Mouse (Mus musculus): ENCODE data around the gene Susd4.
A peak's percentile ranks its signal among the peaks of the same experiment; 100 is the strongest.

Gene Susd4

DNA sequence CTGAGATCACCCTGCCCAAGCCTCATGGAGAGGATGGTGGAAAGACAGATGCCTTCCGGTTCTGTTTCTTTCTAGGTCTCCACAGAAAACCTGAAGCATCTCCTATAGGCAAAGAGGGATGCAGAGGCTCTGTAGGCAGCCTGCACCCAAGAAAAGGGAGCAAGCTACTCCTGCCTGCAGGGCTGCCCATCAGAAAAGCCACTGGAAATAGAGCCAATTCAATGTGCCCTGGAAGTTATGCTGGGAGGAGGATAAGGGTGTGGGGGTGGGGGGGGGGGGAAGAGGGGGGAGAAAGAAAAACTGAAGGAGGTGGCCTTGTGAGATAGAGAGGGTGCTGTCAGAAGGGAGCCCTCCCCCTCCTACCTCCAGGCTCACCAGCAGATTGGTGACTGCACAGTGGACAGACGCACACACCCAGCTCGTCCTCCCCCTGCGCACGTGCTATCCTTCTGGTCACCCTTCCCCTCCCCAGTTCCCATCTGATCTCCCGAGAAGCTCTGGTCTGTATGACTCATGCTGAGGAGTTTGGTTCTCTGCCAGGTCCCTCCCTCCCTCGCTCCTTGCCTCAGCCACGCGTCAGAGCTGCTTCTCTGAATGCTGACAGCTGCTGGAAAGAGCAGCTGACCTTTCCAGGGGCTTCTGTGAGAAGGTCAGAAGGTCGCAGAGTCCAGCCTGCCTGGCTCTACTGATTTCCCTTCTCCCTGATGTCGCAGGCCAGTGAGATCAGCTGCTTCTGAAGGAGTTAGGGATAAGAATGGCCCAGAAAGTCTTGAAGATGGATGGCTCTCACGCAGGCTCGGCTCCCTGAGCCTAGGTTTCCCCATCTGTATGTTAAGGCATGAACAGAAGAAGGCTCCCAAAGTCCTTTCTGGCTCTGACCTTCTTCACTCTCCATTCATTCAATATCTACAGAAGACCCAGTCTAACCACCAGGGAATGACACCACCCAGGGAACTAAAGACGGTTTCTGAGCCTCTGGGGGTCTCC is 144.7 kb downstream of the Susd4 start:
- DNase-seq (ENCODE audit: low read depth, low spot score): peak; percentile 1
- H3K36me3 ChIP-seq (ENCODE audit: control insufficient read depth, insufficient read depth, low read length, poor library complexity, severe bottlenecking): no peaks in the 10 kb centered on the region

DNA sequence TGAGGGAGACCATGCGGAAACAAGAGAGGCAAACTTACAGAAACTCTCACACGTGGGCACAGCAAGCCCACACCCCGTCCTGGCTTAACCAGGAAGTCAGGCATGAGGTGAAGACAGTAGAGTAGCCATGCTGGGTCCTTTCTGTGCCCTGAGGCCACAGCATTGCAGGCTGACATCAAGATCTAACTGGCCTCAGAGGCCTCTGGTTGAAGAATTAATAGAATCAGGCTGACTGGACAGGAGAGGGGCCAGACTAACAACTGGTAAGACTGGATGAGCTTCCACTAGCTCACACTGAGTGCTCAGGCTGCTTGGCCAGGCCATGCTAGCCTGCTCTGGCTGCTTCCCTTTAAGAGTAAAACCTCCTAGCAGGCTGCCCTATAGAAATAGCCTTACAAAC is 145.4 kb downstream of the Susd4 start:
- Histone ChIP-seq H3K27me3 (ENCODE audit: control insufficient read depth, insufficient read depth, low read length, poor library complexity, severe bottlenecking) (no peaks in the 10 kb centered on the region), H3K36me3 (ENCODE audit: control insufficient read depth, insufficient read depth, low read length, poor library complexity, severe bottlenecking) (no peaks in the 10 kb centered on the region)
- DNase-seq (ENCODE audit: low read depth, low spot score): no peak

More for the DNA sequence above, 144.7 kb downstream of the Susd4 start:
- H3K27me3 ChIP-seq (ENCODE audit: control insufficient read depth, insufficient read depth, low read length, poor library complexity, severe bottlenecking): no peaks in the 10 kb centered on the region

DNA sequence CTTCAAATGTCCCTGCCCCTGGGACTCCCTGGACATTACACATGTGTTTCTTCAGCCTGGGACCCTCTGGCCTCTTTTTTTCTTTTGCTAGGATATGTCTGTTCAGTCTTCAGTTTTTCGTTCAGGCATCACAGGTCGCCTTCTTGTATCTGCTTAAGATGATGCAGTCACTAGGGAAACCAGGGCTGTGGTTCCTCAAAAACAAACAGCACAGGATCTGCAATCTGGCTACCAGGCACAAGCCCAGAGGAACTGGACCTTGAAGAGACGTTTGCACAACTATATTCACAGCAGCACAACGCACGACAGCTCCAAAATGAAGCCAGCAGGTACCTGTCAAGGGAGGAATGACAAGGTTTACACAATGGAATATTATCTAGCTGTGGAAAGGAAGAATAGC is 145.9 kb downstream of the Susd4 start:
- H3K27me3 ChIP-seq (ENCODE audit: control insufficient read depth, insufficient read depth, low read length, poor library complexity, severe bottlenecking): no peaks in the 10 kb centered on the region
- no peak for DNase-seq (ENCODE audit: low read depth, low spot score)
- H3K36me3 ChIP-seq (ENCODE audit: control insufficient read depth, insufficient read depth, low read length, poor library complexity, severe bottlenecking): no peaks in the 10 kb centered on the region

DNA sequence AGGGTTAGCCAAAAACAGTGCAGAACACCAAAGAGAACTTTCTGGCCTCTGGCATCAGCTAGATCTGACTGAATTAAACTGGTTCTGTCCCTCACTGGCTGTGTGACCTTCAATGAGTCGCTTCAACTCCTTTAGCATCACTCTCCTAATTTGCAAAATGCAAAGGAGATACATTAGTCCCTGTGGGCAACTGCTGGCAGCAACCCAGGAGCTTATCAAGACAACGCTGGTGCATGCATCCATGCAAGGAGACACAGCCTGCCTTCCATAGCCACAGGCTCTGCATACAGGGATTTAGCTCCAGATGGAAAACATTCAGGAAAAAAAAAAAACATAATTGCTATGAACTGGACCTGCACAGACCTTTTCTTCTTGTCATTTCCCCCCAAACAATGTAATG is 148.9 kb downstream of the Susd4 start:
- no peak for DNase-seq (ENCODE audit: low read depth, low spot score)
- no peaks in the 10 kb centered on the region for H3K27me3 ChIP-seq (ENCODE audit: control insufficient read depth, insufficient read depth, low read length, poor library complexity, severe bottlenecking)

DNA sequence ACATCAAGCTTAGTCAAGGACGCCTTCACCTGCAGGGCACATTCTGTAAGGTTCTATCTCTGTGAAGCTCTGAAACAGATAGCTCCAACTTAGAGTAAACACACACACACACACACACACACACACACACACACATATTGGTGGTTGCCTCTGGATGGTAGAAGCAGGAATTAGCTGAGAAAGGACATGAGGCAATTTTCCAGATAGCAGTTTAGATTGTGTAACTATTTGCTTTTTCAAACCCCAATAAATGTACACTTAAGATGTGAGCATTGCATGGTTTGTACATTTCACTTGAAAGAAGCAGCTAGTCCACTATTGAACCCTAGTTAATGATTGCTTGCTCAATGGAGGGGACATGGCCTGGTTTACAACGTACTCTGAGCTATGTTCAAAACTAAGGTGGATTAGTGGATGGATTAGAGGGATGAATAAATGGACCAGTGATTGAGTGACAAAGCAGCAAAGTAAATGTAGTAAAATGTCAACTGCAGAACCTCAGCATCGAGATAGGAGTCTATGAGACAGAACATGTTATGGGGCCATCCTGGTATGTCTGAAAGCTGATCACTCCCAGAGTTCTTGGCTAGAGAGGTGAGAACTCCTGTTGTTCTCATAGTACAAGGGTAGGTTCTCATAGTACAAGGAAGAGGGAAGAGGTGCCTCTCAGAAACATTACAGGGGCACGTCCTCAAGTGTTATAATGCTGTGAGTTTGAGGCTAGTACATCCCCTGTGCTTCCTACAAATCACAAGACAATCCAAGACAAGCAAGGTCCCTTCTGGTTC is 150.7 kb downstream of the Susd4 start:
- H3K27me3 ChIP-seq (ENCODE audit: control insufficient read depth, insufficient read depth, low read length, poor library complexity, severe bottlenecking): no peaks in the 10 kb centered on the region
- DNase-seq (ENCODE audit: low read depth, low spot score): no peak
- no peaks in the 10 kb centered on the region for H3K36me3 ChIP-seq (ENCODE audit: control insufficient read depth, insufficient read depth, low read length, poor library complexity, severe bottlenecking)

More for the DNA sequence above, 148.9 kb downstream of the Susd4 start:
- H3K36me3 ChIP-seq (ENCODE audit: control insufficient read depth, insufficient read depth, low read length, poor library complexity, severe bottlenecking): no peaks in the 10 kb centered on the region

DNA sequence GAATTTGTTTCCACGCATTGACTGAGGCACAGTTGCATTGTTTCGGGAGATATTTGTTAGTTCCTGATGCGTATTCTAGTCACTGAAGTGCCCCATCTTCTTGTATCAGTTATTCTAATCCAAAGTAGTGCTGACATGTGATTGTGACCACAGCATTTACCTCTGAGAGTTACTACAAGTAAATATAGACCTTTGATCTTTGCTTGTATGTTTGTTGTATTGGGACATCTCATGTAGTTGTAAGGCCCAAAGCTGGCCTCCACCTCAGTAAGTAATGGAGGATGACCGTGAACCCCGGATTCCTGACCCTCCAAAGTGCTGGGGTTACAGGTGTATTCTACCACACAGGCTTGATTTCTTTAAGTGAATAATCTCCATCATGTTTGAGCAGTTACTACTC is 152.5 kb downstream of the Susd4 start:
- no peak for DNase-seq (ENCODE audit: low read depth, low spot score)
- no peaks in the 10 kb centered on the region for H3K36me3 ChIP-seq (ENCODE audit: control insufficient read depth, insufficient read depth, low read length, poor library complexity, severe bottlenecking)
- no peaks in the 10 kb centered on the region for H3K27me3 ChIP-seq (ENCODE audit: control insufficient read depth, insufficient read depth, low read length, poor library complexity, severe bottlenecking)

DNA sequence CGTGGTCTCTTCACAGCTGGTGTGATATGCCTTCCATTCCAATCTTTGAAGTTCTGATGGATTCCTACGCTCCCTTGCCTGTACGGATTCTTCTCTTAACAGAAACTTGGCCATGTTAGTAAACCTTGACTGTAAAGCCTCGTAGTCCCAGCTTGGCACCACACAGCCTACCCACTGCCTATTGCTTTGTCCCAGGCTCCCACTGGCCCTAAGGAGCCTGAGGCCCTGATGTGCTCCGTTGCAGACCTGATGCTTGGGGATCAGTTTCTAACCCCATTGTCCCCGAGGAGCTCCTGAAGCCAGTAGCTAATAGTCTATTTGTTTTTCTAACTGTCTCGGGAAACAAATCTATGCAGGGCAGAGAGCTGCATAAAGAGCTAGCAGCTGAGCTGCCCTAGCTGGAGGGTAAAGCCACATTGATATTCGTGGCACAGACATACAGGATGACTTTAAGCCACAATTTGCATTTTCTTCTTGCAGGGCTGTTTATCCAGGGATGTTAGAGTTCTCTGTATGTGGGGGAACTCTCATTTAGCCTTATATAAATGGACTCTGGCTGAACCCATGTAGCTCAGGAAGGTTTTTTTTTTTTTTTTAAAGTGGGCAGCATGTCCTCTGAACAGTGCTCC is 155.2 kb downstream of the Susd4 start:
- Histone ChIP-seq H3K36me3 (ENCODE audit: control insufficient read depth, insufficient read depth, low read length, poor library complexity, severe bottlenecking) (no peaks in the 10 kb centered on the region), H3K27me3 (ENCODE audit: control insufficient read depth, insufficient read depth, low read length, poor library complexity, severe bottlenecking) (no peaks in the 10 kb centered on the region)
- DNase-seq (ENCODE audit: low read depth, low spot score): no peak

DNA sequence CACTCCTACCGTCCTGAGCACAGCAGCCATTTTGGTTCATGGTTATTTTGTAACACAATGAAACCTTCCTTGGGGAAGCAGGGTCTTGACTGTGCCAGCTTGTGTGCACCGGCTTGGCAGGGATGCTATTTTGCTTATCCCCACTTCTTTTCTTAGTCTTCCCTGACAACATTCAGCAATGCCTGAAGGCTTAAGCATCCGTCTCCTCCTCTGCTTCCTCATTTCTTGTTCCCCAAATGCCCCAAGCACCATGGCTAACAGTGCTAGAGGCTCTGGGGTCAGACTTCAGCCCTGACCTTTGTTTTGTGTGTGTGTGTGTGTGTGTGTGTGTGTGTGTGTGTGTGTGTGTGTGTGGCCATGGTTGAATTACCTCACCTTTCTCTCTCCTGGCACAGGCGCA is 159.2 kb downstream of the Susd4 start:
- no peaks in the 10 kb centered on the region for H3K36me3 ChIP-seq (ENCODE audit: control insufficient read depth, insufficient read depth, low read length, poor library complexity, severe bottlenecking)
- no peaks in the 10 kb centered on the region for H3K27me3 ChIP-seq (ENCODE audit: control insufficient read depth, insufficient read depth, low read length, poor library complexity, severe bottlenecking)
- no peak for DNase-seq (ENCODE audit: low read depth, low spot score)

DNA sequence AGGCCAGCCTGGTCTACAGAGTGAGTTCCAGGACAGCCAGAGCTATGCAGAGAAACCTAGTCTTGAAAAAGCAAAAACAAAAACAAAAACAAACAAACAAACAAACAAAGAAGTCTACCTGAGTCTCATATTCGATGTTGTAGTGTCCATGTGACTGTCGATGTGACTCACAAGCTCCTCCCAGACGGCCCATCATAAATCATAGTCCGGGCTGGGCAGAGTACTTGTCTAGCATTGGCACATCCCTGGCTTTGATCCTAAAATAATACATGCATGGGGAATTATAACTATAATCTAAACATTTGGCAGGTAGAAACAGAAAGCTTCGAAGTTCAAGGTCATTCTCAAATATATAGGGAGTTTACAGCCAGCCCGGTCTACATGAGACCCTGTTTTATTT is 162.8 kb downstream of the Susd4 start:
- Histone ChIP-seq H3K36me3 (ENCODE audit: control insufficient read depth, insufficient read depth, low read length, poor library complexity, severe bottlenecking) (no peaks in the 10 kb centered on the region), H3K27me3 (ENCODE audit: control insufficient read depth, insufficient read depth, low read length, poor library complexity, severe bottlenecking) (no peaks in the 10 kb centered on the region)
- no peak for DNase-seq (ENCODE audit: low read depth, low spot score)

DNA sequence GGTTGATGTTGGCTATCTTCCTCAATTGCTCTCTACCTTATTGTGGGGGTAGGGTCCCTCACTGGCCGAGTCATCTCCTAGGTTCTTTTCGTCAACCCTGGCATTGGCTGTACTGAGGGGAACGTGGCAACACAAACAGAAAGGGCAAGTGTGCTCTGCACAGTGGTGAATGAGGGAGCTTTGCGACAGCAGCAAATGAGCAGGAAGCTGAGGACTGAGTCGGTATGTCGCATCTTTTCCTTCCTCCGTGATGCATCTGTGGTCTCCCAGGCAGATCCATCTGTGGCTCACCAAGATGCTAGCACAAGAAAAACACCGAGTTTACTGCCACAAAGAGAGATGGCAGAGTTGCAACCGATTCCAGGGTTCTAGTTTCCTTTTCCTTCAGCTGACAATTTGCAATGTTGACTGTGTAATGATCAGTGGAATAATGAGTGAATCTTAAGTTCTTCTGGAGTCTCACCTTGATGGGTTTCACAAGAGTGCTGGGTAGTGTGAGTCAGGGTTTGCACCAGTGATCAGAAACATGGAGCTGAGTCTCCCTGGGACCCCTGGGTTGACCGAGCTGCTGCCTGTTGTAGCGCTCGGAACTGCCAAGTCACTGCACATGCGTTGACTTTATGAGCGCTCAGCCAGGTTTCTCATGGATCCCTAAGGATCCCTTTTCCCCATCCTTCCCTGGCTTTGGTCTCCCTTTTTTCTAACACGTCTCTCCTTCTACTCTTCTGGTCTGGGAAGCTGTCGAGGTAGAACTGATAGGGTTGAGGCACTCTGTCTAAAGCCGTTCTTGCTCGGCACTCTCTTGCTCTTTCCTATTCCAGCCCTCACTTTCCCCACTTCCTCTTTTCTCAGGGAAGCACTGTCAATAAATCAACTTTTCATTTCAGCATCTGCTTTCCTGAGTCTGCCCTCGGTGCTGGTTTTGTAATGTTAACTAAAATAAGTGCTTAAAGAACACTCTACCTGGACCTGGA is 164.5 kb downstream of the Susd4 start:
- H3K27me3 ChIP-seq (ENCODE audit: control insufficient read depth, insufficient read depth, low read length, poor library complexity, severe bottlenecking): no peaks in the 10 kb centered on the region
- no peaks in the 10 kb centered on the region for H3K36me3 ChIP-seq (ENCODE audit: control insufficient read depth, insufficient read depth, low read length, poor library complexity, severe bottlenecking)
- no peak for DNase-seq (ENCODE audit: low read depth, low spot score)

DNA sequence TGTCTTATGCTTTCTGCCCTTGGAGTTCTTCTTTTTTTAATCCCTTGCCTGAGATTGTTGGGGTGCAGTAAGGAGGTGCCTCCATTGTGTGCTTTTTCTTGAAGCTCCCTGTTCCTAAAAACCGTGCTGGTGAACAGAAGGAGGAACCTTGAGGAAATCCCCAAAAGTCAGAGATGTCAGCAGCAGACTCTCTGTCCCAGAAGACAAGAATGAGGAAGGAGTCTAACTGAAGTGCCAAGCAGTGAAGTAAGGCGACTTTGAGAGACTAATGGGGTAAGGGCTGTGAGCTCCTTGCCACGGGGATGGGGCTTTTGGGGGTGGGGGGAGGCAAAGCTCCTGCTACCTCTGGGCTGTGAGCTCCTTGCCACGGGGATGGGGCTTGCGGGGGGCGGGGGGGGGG is 171.8 kb downstream of the Susd4 start:
- no peak for DNase-seq (ENCODE audit: low read depth, low spot score)
- Histone ChIP-seq H3K36me3 (ENCODE audit: control insufficient read depth, insufficient read depth, low read length, poor library complexity, severe bottlenecking) (no peaks in the 10 kb centered on the region), H3K27me3 (ENCODE audit: control insufficient read depth, insufficient read depth, low read length, poor library complexity, severe bottlenecking) (no peaks in the 10 kb centered on the region)

DNA sequence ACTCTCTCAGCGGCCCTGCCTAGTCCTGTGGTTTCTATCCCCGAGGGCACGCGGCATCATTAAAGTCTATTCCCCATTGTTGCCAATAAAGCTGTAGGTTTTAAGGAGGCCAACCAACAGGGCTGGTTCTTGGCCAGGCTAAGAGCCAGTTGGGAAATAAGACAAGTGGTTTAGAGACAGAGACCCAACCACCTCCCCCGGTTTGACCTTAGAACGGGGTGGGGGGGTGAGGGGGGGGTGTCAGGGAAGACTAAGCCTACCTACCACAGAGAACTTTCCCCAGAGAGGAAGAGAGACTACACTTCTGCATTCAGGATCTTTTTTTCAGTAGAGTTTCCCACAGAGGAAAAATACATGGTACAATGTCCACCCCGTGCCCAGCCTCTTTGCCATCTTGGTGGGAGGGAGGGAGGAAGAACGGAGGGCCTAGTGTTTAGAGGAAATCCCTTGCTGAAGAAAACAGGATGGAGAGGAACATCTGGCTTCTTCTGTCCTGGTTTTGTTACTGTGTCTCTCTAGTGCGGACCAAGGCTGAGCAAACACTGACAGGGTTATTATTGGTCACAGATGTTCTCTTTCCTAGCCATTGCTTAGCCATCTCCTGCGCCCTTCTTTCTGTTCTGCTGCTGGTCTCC is 173.9 kb downstream of the Susd4 start:
- H3K27me3 ChIP-seq (ENCODE audit: control insufficient read depth, insufficient read depth, low read length, poor library complexity, severe bottlenecking): no peaks in the 10 kb centered on the region
- no peaks in the 10 kb centered on the region for H3K36me3 ChIP-seq (ENCODE audit: control insufficient read depth, insufficient read depth, low read length, poor library complexity, severe bottlenecking)
- no peak for DNase-seq (ENCODE audit: low read depth, low spot score)

DNA sequence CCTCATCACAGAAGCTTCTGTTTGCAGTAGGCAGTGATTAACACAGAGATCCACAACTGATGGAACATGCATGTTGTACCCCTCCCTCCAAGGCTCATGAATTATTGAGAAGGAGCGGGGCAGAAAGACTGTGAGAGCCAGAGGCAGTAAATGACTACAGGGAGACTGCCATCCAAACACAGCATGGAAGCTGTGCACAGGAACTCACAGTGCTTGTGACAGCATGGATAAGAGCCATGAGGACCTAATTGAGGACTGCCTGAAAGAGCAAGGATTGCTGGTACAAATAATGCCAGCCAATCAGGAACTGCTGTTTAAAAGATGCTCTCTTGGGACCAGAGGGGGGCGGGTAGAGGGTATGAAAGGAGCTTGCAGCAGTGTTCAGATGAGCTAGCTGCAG is 178.3 kb downstream of the Susd4 start:
- no peak for DNase-seq (ENCODE audit: low read depth, low spot score)
- no peaks in the 10 kb centered on the region for H3K36me3 ChIP-seq (ENCODE audit: control insufficient read depth, insufficient read depth, low read length, poor library complexity, severe bottlenecking)

DNA sequence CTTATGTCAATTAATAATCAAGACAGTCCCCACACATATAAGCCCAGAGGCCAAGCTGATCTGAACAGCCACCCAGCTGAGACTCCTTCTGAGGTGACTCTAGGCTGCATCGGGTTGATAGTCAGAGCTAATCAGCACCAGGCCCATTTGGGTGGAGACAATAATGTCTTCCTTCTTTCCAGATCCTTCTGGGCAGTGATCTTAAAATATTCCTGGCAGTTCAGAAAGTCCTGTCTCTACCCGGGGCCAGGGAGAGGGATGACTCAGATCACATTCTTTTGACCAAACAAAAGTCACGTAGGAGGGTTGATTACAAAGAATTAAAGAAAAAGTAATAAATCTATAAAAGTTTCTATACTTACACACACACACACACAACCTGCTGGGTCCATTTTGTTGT is 180.3 kb downstream of the Susd4 start:
- DNase-seq (ENCODE audit: low read depth, low spot score): no peak
- H3K36me3 ChIP-seq (ENCODE audit: control insufficient read depth, insufficient read depth, low read length, poor library complexity, severe bottlenecking): no peaks in the 10 kb centered on the region
- H3K27me3 ChIP-seq (ENCODE audit: control insufficient read depth, insufficient read depth, low read length, poor library complexity, severe bottlenecking): no peaks in the 10 kb centered on the region

More for the DNA sequence above, 178.3 kb downstream of the Susd4 start:
- no peaks in the 10 kb centered on the region for H3K27me3 ChIP-seq (ENCODE audit: control insufficient read depth, insufficient read depth, low read length, poor library complexity, severe bottlenecking)

Measured in splenic B cell, adult 2 months (primary cell).